Mouse (Mus musculus) intestine, embryonic 14.5 days (tissue): ENCODE measurements around the gene Arhgef10l. TPM values are rescaled to one million over a fixed set of nuclear protein-coding genes. Genes with fewer than 3 reads are reported as not detected.

ENCODE experiments used
- ATAC-seq: fragments of 200-750 bp; cut with Nextera tagmentation; replicated peaks from 2 replicates; pipeline ENCODE4 v1.8.0; 2017; ENCODE audit warnings: low read depth, moderate number of reproducible peaks, moderate TSS enrichment, moderate library complexity; ENCODE audit not compliant: low FRiP score, low TSS enrichment
- DNase-seq: peaks from one replicate; pipeline ENCODE4 v3.0.0-alpha.2; 2018; ENCODE audit warnings: low spot score
- H3K27ac ChIP-seq: fragments of 300-500 bp; sonication (generic); 2 replicates; pipeline ENCODE4 v1.5.1; 2014; ENCODE audit warnings: low read depth, mild to moderate bottlenecking, control low read depth
- H3K27me3 ChIP-seq: fragments of 300-500 bp; sonication (generic); replicated peaks from 2 replicates; pipeline ENCODE4 v1.6.1; 2014; ENCODE audit warnings: low read length, control low read depth; ENCODE audit not compliant: control insufficient read depth, insufficient read depth
- H3K36me3 ChIP-seq: fragments of 300-500 bp; sonication (generic); 2 replicates; pipeline ENCODE4 v1.6.1; 2014; ENCODE audit warnings: low read length, control low read depth; ENCODE audit not compliant: control insufficient read depth, insufficient read depth
- H3K4me1 ChIP-seq: fragments of 300-500 bp; sonication (generic); replicated peaks from 2 replicates; pipeline ENCODE4 v1.6.1; 2014; ENCODE audit warnings: low read length, control low read depth, mixed read lengths; ENCODE audit not compliant: control insufficient read depth, insufficient read depth
- H3K4me2 ChIP-seq: fragments of 300-500 bp; sonication (generic); 2 replicates; pipeline ENCODE4 v1.6.1; 2014; ENCODE audit warnings: low read length
- H3K4me3 ChIP-seq: fragments of 300-500 bp; sonication (generic); 2 replicates; pipeline ENCODE4 v1.5.1; 2014; ENCODE audit warnings: low read depth, low read length, control low read depth, mixed read lengths
- H3K9ac ChIP-seq: fragments of 300-500 bp; sonication (generic); 2 replicates; pipeline ENCODE4 v1.6.1; 2014; ENCODE audit warnings: mild to moderate bottlenecking, low read length
- H3K9me3 ChIP-seq: fragments of 300-500 bp; sonication (generic); 2 replicates; pipeline ENCODE4 v1.6.1; 2016; ENCODE audit warnings: low read length, control low read depth; ENCODE audit not compliant: control insufficient read depth
- whole genome bisulfite sequencing: fragments of 180-500 bp; shearing (Covaris S2); extraction: QIAGEN DNeasy Blood & Tissue Kit; methylation state at CpG from one replicate; pipeline ENCODE4 v1.1.7; 2014; 5-methylcytosine and 5-hydroxymethylcytosine counted together
- microRNA-seq: library from miRNA; unstranded; fragments of <30 nt; microRNA quantifications from one replicate; pipeline ENCODE4, GENCODE M21; 2016
- polyA plus RNA-seq: library from polyadenylated mRNA; unstranded; fragments of >200 nt; fragmentation: Nextera tagmentation; extraction: Ambion mirVana; gene quantifications from 2 replicates; pipeline ENCODE4 v1.2.1, GENCODE M21; 2014

The Arhgef10l gene
- polyA plus RNA-seq, 1 experiment from 2014 or later = 15.2 TPM

GRCm38 (mm10) chr4:140467254-140467791 lies 198.5 kb downstream of the Arhgef10l start:
- no peak overlapping the region for H3K4me2 ChIP-seq
- no peaks in the 10 kb centered on the region for H3K9me3 ChIP-seq
- WGBS = 68% methylated on average over 17 of the region's 17 CpGs
- H3K9ac ChIP-seq = no peak overlapping the region
- no peak overlapping the region for H3K4me3 ChIP-seq
- no peaks in the 10 kb centered on the region for H3K36me3 ChIP-seq
- H3K27me3 ChIP-seq = no peaks in the 10 kb centered on the region
- DNase-seq = no peak
- no peak overlapping the region for H3K27ac ChIP-seq
- ATAC-seq = no peak
- no peaks in the 10 kb centered on the region for H3K4me1 ChIP-seq

Small RNA genes lying within 50 kb of the gene (microRNA-seq; reads per million reads assigned to microRNA genes)
- not detected for gene Gm23045

Other genes starting within 250 kb of the Arhgef10l start
- gene Rcc2, start 34.5 kb upstream of the Arhgef10l start, polyA plus RNA-seq = 29.8 and 30.7 TPM in 2 replicates
- gene Padi6, start 76.6 kb upstream of the Arhgef10l start, polyA plus RNA-seq = 0.07 TPM in 1 of 2 replicates, not detected in the other
- gene Padi4, start 108.2 kb upstream of the Arhgef10l start, polyA plus RNA-seq = 2.2 TPM in 2 replicates
- 0.09 TPM in 1 of 2 replicates, not detected in the other for gene Padi3, start 144.6 kb upstream of the Arhgef10l start, polyA plus RNA-seq
- 0.16 TPM in 1 of 2 replicates, not detected in the other for gene Padi1, start 179.8 kb upstream of the Arhgef10l start, polyA plus RNA-seq
- 1.9 and 2.5 TPM in 2 replicates for gene Padi2, start 240.3 kb upstream of the Arhgef10l start, polyA plus RNA-seq